Comparison of ENCODE assay signal across 9 mouse cellular contexts in the genomic region with DNA sequence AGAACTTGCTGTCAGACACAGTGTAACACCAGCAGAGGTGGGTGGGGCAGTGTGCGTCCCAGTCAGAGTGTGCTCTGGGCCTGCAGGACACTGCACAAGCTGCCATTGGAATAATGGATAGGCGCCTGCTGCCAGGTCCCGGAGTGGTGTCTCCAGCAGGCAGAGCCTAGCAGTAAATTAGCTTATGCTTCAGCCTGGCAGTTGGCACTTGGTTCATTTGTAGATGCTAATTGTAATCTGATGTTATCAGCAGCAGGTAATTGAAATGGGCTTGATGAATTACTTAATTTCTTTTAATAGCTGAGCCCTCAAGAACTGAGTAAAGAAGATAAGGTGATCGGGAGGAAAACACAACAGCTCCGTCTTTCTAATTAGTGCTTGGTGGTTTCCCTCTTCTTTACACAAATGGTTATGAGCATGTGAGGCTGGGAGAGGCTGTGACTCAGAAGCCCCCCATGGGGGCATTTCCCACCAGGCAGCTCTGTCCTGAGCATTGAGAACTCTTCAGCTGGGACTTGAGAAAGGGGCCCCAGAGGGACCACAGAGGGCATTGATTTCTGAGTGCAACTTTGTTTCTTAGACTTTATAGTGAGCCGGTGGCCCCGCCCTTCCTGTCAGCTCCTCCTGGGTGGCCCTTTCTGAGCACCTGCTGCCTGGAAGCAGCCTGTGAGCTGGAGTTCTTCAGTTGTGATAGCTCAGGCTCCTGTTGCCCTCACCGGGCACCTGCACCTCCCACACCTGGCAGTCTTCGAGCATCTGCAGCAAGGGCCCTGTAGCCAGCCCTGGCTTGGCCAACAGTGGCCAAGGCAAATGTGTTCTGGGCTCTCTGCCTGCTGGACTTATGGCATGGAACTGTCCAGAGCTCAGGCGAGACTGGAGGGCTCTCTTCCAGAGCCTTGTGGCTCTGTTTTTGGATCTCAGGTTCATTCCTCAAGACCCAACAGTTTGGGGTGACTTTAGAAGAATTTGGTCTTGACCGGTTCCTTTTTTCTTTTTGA.
DNase-seq lines count a peak whose midpoint lies in the region; ATAC-seq and TF ChIP-seq lines count a peak whose summit lies in the region.
"Had no signal": no experiment of that assay in that cellular context is flagged by ENCODE, and none has a peak within 500 bp of the region (broad histone marks: within the 10 kb centered on the region; RNA-seq: fewer than 3 reads in every experiment).

No protein-coding gene starts in this region.

- no peaks in the 10 kb centered on the region for H3K36me3 ChIP-seq in stomach, embryonic 14.5 days (ENCODE audit: control insufficient read depth, insufficient read depth, low read length)
- H3K36me3 ChIP-seq in stomach, postnatal 0 days (ENCODE audit: control insufficient read depth, insufficient read depth, low read length) = no peaks in the 10 kb centered on the region
- no peaks in the 10 kb centered on the region for H3K36me3 ChIP-seq in intestine, embryonic 15.5 days
- H3K36me3 ChIP-seq: limb, embryonic 15.5 days had no signal

- DNase-seq in stomach, postnatal 0 days (ENCODE audit: low spot score) = no peak
- peak; percentile 64 to 74 for DNase-seq in cerebellum, postnatal 25 days
- DNase-seq in thymus, postnatal 25 days = peak; percentile 47
- no peak for DNase-seq in right cerebral cortex, postnatal 36 days (ENCODE audit: low spot score in 2 of 2)
- DNase-seq in embryo, embryonic 10 days (ENCODE audit: low spot score) = no peak
- DNase-seq in right cerebral cortex, postnatal 10 days (ENCODE audit: low spot score in 2 of 2) = no peak

- TF ChIP-seq EP300 in stomach, postnatal 0 days (optimal IDR thresholded peaks at IDR 0.05) = no peak

- no peak overlapping the region for H3K4me2 ChIP-seq in stomach, embryonic 14.5 days (replicated peaks; ENCODE audit: low read depth, low read length)
- H3K4me2 ChIP-seq in stomach, postnatal 0 days (replicated peaks; ENCODE audit: low read depth) = no peak overlapping the region
- no peak overlapping the region for H3K4me2 ChIP-seq in intestine, embryonic 15.5 days (replicated peaks)
- H3K4me2 ChIP-seq: limb, embryonic 15.5 days had no signal

- H3K27me3 ChIP-seq in stomach, embryonic 14.5 days (ENCODE audit: control insufficient read depth, insufficient read depth, low read length) = no peaks in the 10 kb centered on the region
- no peaks in the 10 kb centered on the region for H3K27me3 ChIP-seq in stomach, postnatal 0 days (ENCODE audit: control insufficient read depth, insufficient read depth, low read length)
- H3K27me3 ChIP-seq in intestine, embryonic 15.5 days (replicated peaks) = no peaks in the 10 kb centered on the region
- H3K27me3 ChIP-seq: limb, embryonic 15.5 days had no signal

- H3K4me1 ChIP-seq in stomach, embryonic 14.5 days (ENCODE audit: control insufficient read depth, insufficient read depth, low read length) = peaks cover 25% of the 10 kb centered on the region; the same call in 1 of the 2 replicates
- H3K4me1 ChIP-seq in stomach, postnatal 0 days (replicated peaks; ENCODE audit: control insufficient read depth, insufficient read depth) = no peaks in the 10 kb centered on the region
- peaks cover 17% of the 10 kb centered on the region for H3K4me1 ChIP-seq in intestine, embryonic 15.5 days (replicated peaks)

- peak overlapping the region; percentile 21; the same call in 1 of the 2 replicates for H3K27ac ChIP-seq in stomach, embryonic 14.5 days (ENCODE audit: low read length)
- no peak overlapping the region for H3K27ac ChIP-seq in stomach, postnatal 0 days (replicated peaks)
- no peak overlapping the region for H3K27ac ChIP-seq in intestine, embryonic 15.5 days
- H3K27ac ChIP-seq: limb, embryonic 15.5 days had no signal

- H3K9ac ChIP-seq in stomach, embryonic 14.5 days (replicated peaks; ENCODE audit: low read depth, low read length) = no peak overlapping the region
- no peak overlapping the region for H3K9ac ChIP-seq in stomach, postnatal 0 days (ENCODE audit: low read length)
- H3K9ac ChIP-seq in intestine, embryonic 15.5 days = no peak overlapping the region
- H3K9ac ChIP-seq: limb, embryonic 15.5 days had no signal

- no peaks in the 10 kb centered on the region for H3K9me3 ChIP-seq in stomach, embryonic 14.5 days (ENCODE audit: control insufficient read depth, low read depth, low read length)
- no peaks in the 10 kb centered on the region for H3K9me3 ChIP-seq in stomach, postnatal 0 days (ENCODE audit: control insufficient read depth, low read length)
- no peaks in the 10 kb centered on the region for H3K9me3 ChIP-seq in intestine, embryonic 15.5 days
- H3K9me3 ChIP-seq: limb, embryonic 15.5 days had no signal

- H3K4me3 ChIP-seq in stomach, embryonic 14.5 days (ENCODE audit: low read depth, low read length) = no peak overlapping the region
- no peak overlapping the region for H3K4me3 ChIP-seq in stomach, postnatal 0 days (ENCODE audit: low read depth, low read length)
- H3K4me3 ChIP-seq in intestine, embryonic 15.5 days (replicated peaks) = no peak overlapping the region
- H3K4me3 ChIP-seq: limb, embryonic 15.5 days had no signal

- WGBS in stomach, embryonic 14.5 days = 41% methylated on average over 11 of the region's 11 CpGs
- WGBS in stomach, postnatal 0 days = 49% methylated on average over 11 of the region's 11 CpGs
- 44% methylated on average over 11 of the region's 11 CpGs for WGBS in intestine, embryonic 15.5 days

- peak; percentile 63 for ATAC-seq in stomach, embryonic 14.5 days (ENCODE audit: insufficient number of reproducible peaks, insufficient read depth, low FRiP score, low read depth)
- no peak for ATAC-seq in stomach, postnatal 0 days (ENCODE audit: low FRiP score, low TSS enrichment)
- peak; percentile 64 for ATAC-seq in intestine, embryonic 15.5 days

- TF ChIP-seq CTCF in stomach, postnatal 0 days (IDR thresholded peaks at IDR 0.05; ENCODE audit: low read depth) = no peak

Comparison
In these comparisons a context has a peak if more than half of its experiments do, and no peak if none do; other contexts are left out.
1. DNase-seq: peak in cerebellum, postnatal 25 days (2 of 2) and thymus, postnatal 25 days (single experiment); none in stomach, postnatal 0 days (single experiment), right cerebral cortex, postnatal 36 days (0 of 2), embryo, embryonic 10 days (single experiment) and right cerebral cortex, postnatal 10 days (0 of 2).